Mouse (Mus musculus) heart, postnatal 0 days (tissue): ENCODE measurements around the gene Trim38. TPM values are rescaled to one million over a fixed set of nuclear protein-coding genes. Genes with fewer than 3 reads are reported as not detected.

Source experiments
- ATAC-seq: fragments of 200-750 bp; cut with Nextera tagmentation; 2 replicates; pipeline ENCODE4 v1.8.0; 2017; ENCODE audit warnings: low read depth, moderate number of reproducible peaks, moderate library complexity; ENCODE audit not compliant: insufficient read depth
- DNase-seq: peaks from one replicate; pipeline ENCODE4 v3.0.0-alpha.2; 2016; ENCODE audit warnings: low spot score
- H3K27ac ChIP-seq: fragments of 300-500 bp; sonication (generic); 2 replicates; pipeline ENCODE4 v1.5.1; 2014; ENCODE audit warnings: low read depth, mild to moderate bottlenecking
- H3K27me3 ChIP-seq: fragments of 300-500 bp; sonication (generic); 2 replicates; pipeline ENCODE4 v1.6.1; 2014; ENCODE audit warnings: low read length, mixed read lengths; ENCODE audit not compliant: control insufficient read depth, insufficient read depth
- H3K36me3 ChIP-seq: fragments of 300-500 bp; sonication (generic); replicated peaks from 2 replicates; pipeline ENCODE4 v1.6.1; 2014; ENCODE audit warnings: low read length, mixed read lengths; ENCODE audit not compliant: control insufficient read depth, insufficient read depth
- H3K4me1 ChIP-seq: fragments of 300-500 bp; sonication (generic); 2 replicates; pipeline ENCODE4 v1.6.1; 2014; ENCODE audit warnings: antibody characterized with exemption; ENCODE audit not compliant: control insufficient read depth, insufficient read depth
- H3K4me2 ChIP-seq: fragments of 300-500 bp; sonication (generic); 2 replicates; pipeline ENCODE4 v1.6.1; 2014; ENCODE audit warnings: low read depth, mild to moderate bottlenecking, low read length, moderate library complexity
- H3K4me3 ChIP-seq: fragments of 300-500 bp; sonication (generic); 2 replicates; pipeline ENCODE4 v1.5.1; 2014; ENCODE audit warnings: low read depth, low read length
- H3K9ac ChIP-seq: fragments of 300-500 bp; sonication (generic); replicated peaks from 2 replicates; pipeline ENCODE4 v1.6.1; 2014; ENCODE audit warnings: low read depth, low read length, mixed read lengths
- H3K9me3 ChIP-seq: fragments of 300-500 bp; sonication (generic); replicated peaks from 2 replicates; pipeline ENCODE4 v1.6.1; 2016; ENCODE audit warnings: low read length; ENCODE audit not compliant: control insufficient read depth
- CTCF ChIP-seq: IDR thresholded peaks from 2 replicates; pipeline ENCODE4 v1.5.1; 2016; ENCODE audit warnings: antibody characterized with exemption, control low read depth, low read depth
- EP300 ChIP-seq: IDR thresholded peaks from 2 replicates; pipeline ENCODE4 v1.6.1; 2016; ENCODE audit warnings: antibody characterized with exemption, low read depth
- WGBS: fragments of 180-500 bp; shearing (Covaris S2); extraction: QIAGEN DNeasy Blood & Tissue Kit; methylation state at CpG from one replicate; pipeline ENCODE4 v1.1.7; 2014; 5-methylcytosine and 5-hydroxymethylcytosine counted together
- polyA plus RNA-seq: library from polyadenylated mRNA; unstranded; fragments of >200 nt; fragmentation: Nextera tagmentation; extraction: Ambion mirVana; gene quantifications from 2 replicates; pipeline ENCODE4 v1.2.1, GENCODE M21; 2015
- total RNA-seq: library from RNA; depleted of rRNA; stranded (reverse); fragments of >200 nt; gene quantifications from 2 replicates; pipeline ENCODE4 v1.2.3, GENCODE M21; 2014; ENCODE audit warnings: low replicate concordance

Trim38 gene
- total and polyA plus RNA-seq, 2 experiments from 2014 or later = 0.10 TPM; not detected in 1

GRCm38 (mm10) chr13:23730479-23730878, 39.2 kb upstream of the Trim38 start:
- Histone ChIP-seq H3K4me1 (0 out of 2 replicates have a peak, but pooled peaks cover 4% of the 10 kb centered on the region), H3K9me3 (no peaks in the 10 kb centered on the region), H3K4me3 (no peak overlapping the region), H3K27ac (no peak overlapping the region), H3K9ac (no peak overlapping the region), H3K27me3 (no peaks in the 10 kb centered on the region), H3K4me2 (no peak overlapping the region), H3K36me3 (no peaks in the 10 kb centered on the region)
- WGBS = 18% methylated on average over 8 of the region's 8 CpGs
- ATAC-seq (peak; percentile 45; the same call in 1 of the 2 replicates), DNase-seq (peak; percentile 45)
- TF ChIP-seq CTCF (no peak), EP300 (no peak)

- Histone ChIP-seq H3K36me3 (no peaks in the 10 kb centered on the region), H3K4me3 (no peak overlapping the region), H3K4me2 (no peak overlapping the region), H3K4me1 (0 out of 2 replicates have a peak, but pooled peaks cover 4% of the 10 kb centered on the region), H3K27ac (no peak overlapping the region), H3K27me3 (no peaks in the 10 kb centered on the region), H3K9me3 (no peaks in the 10 kb centered on the region), H3K9ac (no peak overlapping the region)
- TF ChIP-seq CTCF (peak; percentile 85), EP300 (no peak)
- 21% methylated on average over 8 of the region's 8 CpGs for WGBS
- peak; percentile 71 for DNase-seq
- no peak; the same call in 1 of the 2 replicates for ATAC-seq
Observed at GRCm38 (mm10) chr13:23732156-23732804, 37.4 kb upstream of the Trim38 start.

GRCm38 (mm10) chr13:23737091-23737490, 32.6 kb upstream of the Trim38 start:
- no peak for TF ChIP-seq EP300
- no peak for TF ChIP-seq CTCF
- WGBS = 88% methylated on average over 5 of the region's 5 CpGs
- ATAC-seq = no peak
- Histone ChIP-seq H3K4me3 (no peak overlapping the region), H3K4me2 (no peak overlapping the region), H3K27ac (no peak overlapping the region), H3K9ac (no peak overlapping the region), H3K27me3 (no peaks in the 10 kb centered on the region), H3K4me1 (peaks cover 8% of the 10 kb centered on the region; the same call in 1 of the 2 replicates), H3K36me3 (no peaks in the 10 kb centered on the region), H3K9me3 (no peaks in the 10 kb centered on the region)
- no peak for DNase-seq

GRCm38 (mm10) chr13:23738041-23738440, 31.7 kb upstream of the Trim38 start:
- no peaks in the 10 kb centered on the region for H3K27me3 ChIP-seq
- no peak for ATAC-seq
- H3K9ac ChIP-seq = peak overlapping the region; percentile 96
- no peak for TF ChIP-seq CTCF
- no peak; the same call in 1 of the 2 replicates for TF ChIP-seq EP300
- H3K4me1 ChIP-seq = peaks cover 8% of the 10 kb centered on the region; the same call in 1 of the 2 replicates
- no peaks in the 10 kb centered on the region for H3K9me3 ChIP-seq
- no peak for DNase-seq
- H3K27ac ChIP-seq = peak overlapping the region; percentile 97
- H3K4me3 ChIP-seq = peak overlapping the region; percentile 72
- WGBS = 23% methylated on average over 4 of the region's 4 CpGs
- peak overlapping the region; percentile 97 for H3K4me2 ChIP-seq
- H3K36me3 ChIP-seq = no peaks in the 10 kb centered on the region

GRCm38 (mm10) chr13:23738677-23739068, 31.0 kb upstream of the Trim38 start, which contains the start of gene Hist1h1c:
Hist1h1c (plus strand) TSS chr13:23738808.
- no peaks in the 10 kb centered on the region for H3K27me3 ChIP-seq
- peak within 1 kb of the TSS; percentile 97 for H3K27ac ChIP-seq
- H3K4me1 ChIP-seq = peaks cover 8% of the 10 kb centered on the region; the same call in 1 of the 2 replicates
- peak within 1 kb of the TSS; percentile 72 for H3K4me3 ChIP-seq
- TF ChIP-seq CTCF (no peak), EP300 (peak; percentile 61)
- ATAC-seq (peak; percentile 86), DNase-seq (peak; percentile 92)
- H3K9ac ChIP-seq = peak within 1 kb of the TSS; percentile 96
- H3K9me3 ChIP-seq = no peaks in the 10 kb centered on the region
- under 1% methylated on average over 32 of the region's 38 CpGs for WGBS
- peak within 1 kb of the TSS; percentile 97 for H3K4me2 ChIP-seq
- no peaks in the 10 kb centered on the region for H3K36me3 ChIP-seq
